Mouse (Mus musculus): ENCODE measurements at regions not wholly inside any gene's neighbourhood (a gene's known extent, or its start where the extent isn't known, plus 50 kb on each side); places are given as distances from the start of the nearest gene placed in this dataset.

GRCm38 (mm10) chr15:50360033-50360988 is 3524.4 kb upstream of the Gm7489 start:
- Histone ChIP-seq H3K4me1 (replicated peaks) (no peaks in the 10 kb centered on the region), H3K9ac (replicated peaks) (no peak overlapping the region), H3K4me3 (replicated peaks) (no peak overlapping the region), H3K36me3 (no peaks in the 10 kb centered on the region), H3K4me2 (replicated peaks) (no peak overlapping the region), H3K27me3 (no peaks in the 10 kb centered on the region), H3K27ac (no peak overlapping the region), H3K9me3 (no peaks in the 10 kb centered on the region)
- no peak for ATAC-seq
- WGBS, result 90% methylated on average over 5 of the region's 5 CpGs

DNA sequence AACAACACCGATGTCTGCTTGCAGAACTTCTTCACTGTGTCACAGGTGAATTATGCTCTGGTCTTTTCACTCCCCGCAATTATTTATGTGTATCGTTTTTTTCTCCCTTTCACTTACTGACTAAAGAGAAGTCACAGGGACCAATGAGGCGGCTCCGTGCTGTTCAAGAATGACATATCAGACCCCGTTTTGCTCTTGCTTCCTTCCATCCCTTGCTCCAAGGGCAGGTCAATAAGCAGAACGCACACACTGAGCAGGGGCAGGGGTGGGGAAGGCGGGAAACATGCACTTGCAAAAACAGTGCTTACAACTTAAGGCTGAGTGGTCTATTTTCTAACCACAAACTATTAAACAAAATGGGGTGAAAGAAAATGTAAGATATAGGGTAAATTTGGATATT is 3523.4 kb upstream of the Gm7489 start:
- no peak for ATAC-seq

DNA sequence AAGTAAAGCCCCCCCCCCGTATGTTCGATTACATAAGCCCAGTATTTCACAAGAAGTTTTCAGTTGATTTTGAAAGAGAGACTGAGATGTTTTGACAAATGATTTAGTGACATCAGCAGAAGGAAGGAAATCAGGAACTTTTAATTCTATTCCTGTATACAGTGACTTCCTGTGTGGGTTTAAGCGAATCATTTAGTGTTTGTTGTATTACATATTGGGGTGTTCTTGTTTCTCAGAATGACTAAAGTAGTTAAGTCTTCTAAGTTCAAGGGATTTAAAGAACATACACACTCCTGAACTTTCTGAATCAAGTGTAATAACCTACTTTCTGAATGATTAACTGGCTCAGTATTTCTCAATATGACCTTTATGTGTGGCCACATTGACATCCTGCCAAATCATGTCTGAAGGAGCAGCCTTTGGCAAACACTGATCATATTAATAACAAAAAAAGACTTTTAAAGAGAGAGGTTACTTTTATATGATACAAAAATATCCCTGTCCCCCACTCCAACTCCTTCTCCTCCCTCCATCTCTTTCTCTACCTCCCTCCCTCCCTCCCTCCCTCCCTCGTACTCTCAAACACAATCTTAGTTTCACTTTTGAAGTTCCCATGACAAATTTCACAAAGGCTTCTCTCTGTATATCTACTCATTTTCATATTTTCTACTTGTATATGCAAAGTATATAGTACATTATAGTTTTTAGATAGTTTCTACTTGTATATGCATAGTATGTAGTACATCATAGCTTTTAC is 3522.8 kb upstream of the Gm7489 start:
- H3K27ac ChIP-seq, result no peak overlapping the region
- WGBS, result 93% methylated on average over 4 of the region's 4 CpGs
- H3K4me3 ChIP-seq (replicated peaks), result no peak overlapping the region
- H3K4me2 ChIP-seq (replicated peaks), result no peak overlapping the region
- no peak for ATAC-seq
- no peaks in the 10 kb centered on the region for H3K36me3 ChIP-seq
- no peaks in the 10 kb centered on the region for H3K27me3 ChIP-seq
- no peak overlapping the region for H3K9ac ChIP-seq (replicated peaks)
- H3K9me3 ChIP-seq, result no peaks in the 10 kb centered on the region
- H3K4me1 ChIP-seq (replicated peaks), result no peaks in the 10 kb centered on the region

More for the DNA sequence above, 3523.4 kb upstream of the Gm7489 start:
- 89% methylated on average over 8 of the region's 8 CpGs for WGBS
- Histone ChIP-seq H3K36me3 (no peaks in the 10 kb centered on the region), H3K9ac (replicated peaks) (no peak overlapping the region), H3K4me3 (replicated peaks) (no peak overlapping the region), H3K27ac (no peak overlapping the region), H3K9me3 (no peaks in the 10 kb centered on the region), H3K27me3 (no peaks in the 10 kb centered on the region), H3K4me2 (replicated peaks) (no peak overlapping the region), H3K4me1 (replicated peaks) (no peaks in the 10 kb centered on the region)

GRCm38 (mm10) chr15:50400006-50400781 is 3484.5 kb upstream of the Gm7489 start:
- H3K4me2 ChIP-seq (replicated peaks), result no peak overlapping the region
- no peaks in the 10 kb centered on the region for H3K36me3 ChIP-seq
- H3K4me3 ChIP-seq (replicated peaks), result no peak overlapping the region
- H3K9me3 ChIP-seq, result no peaks in the 10 kb centered on the region
- WGBS, result 93% methylated on average over 7 of the region's 7 CpGs
- ATAC-seq, result no peak
- H3K4me1 ChIP-seq (replicated peaks), result no peaks in the 10 kb centered on the region
- no peaks in the 10 kb centered on the region for H3K27me3 ChIP-seq
- no peak overlapping the region for H3K9ac ChIP-seq (replicated peaks)
- no peak overlapping the region for H3K27ac ChIP-seq

DNA sequence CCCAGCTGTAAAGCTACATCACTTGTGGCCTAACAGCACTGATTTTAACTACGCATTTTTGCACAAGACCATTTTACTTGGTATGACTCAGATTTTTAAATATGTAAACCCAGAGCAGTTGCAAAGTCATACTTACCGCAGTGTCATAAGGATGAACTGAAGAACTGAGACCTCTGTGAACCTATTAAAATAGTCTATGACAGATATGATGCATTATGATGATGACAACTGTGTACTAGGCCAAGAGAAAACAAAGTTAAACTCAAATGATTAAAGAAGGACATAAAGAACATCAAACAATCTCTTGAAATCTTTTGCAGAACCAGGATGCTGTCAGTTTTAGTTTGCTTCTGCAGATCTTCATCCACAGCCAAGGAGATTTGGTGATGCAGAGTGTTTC is 3483.3 kb upstream of the Gm7489 start:
- no peak overlapping the region for H3K4me3 ChIP-seq (replicated peaks)
- H3K27me3 ChIP-seq, result no peaks in the 10 kb centered on the region
- no peaks in the 10 kb centered on the region for H3K9me3 ChIP-seq
- WGBS, result 90% methylated on average over 2 of the region's 2 CpGs
- H3K4me1 ChIP-seq (replicated peaks), result no peaks in the 10 kb centered on the region
- no peak overlapping the region for H3K9ac ChIP-seq (replicated peaks)
- no peaks in the 10 kb centered on the region for H3K36me3 ChIP-seq
- no peak overlapping the region for H3K27ac ChIP-seq
- H3K4me2 ChIP-seq (replicated peaks), result no peak overlapping the region
- ATAC-seq, result no peak

- H3K36me3 ChIP-seq, result no peaks in the 10 kb centered on the region
- H3K4me1 ChIP-seq (replicated peaks), result no peaks in the 10 kb centered on the region
- ATAC-seq, result no peak
- H3K4me3 ChIP-seq (replicated peaks), result no peak overlapping the region
- H3K9me3 ChIP-seq, result no peaks in the 10 kb centered on the region
- H3K9ac ChIP-seq (replicated peaks), result no peak overlapping the region
- H3K27me3 ChIP-seq, result no peaks in the 10 kb centered on the region
- 88% methylated on average over 1 of the region's 1 CpGs for WGBS
- H3K27ac ChIP-seq, result no peak overlapping the region
- no peak overlapping the region for H3K4me2 ChIP-seq (replicated peaks)
Observed at GRCm38 (mm10) chr15:50402551-50402950, 3482.2 kb upstream of the Gm7489 start.

DNA sequence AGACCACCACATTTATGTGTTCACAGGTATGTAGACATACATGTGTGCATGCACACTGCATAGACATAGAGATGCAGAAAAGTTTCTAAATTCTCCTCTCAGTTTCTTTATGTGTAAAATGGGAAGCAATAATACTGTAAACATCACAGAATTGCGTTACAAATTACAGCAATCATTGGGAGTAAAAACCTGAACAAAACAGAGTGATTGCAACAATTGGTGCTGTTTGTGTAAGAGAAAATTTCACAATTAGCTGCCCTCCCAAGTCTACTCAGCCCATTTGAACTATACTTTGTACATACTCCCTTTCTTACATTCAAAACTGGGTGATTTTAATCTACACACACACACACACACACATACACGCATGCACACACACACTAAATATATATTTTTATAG is 3480.8 kb upstream of the Gm7489 start:
- Histone ChIP-seq H3K4me1 (replicated peaks) (no peaks in the 10 kb centered on the region), H3K9me3 (no peaks in the 10 kb centered on the region), H3K27me3 (no peaks in the 10 kb centered on the region), H3K9ac (replicated peaks) (no peak overlapping the region), H3K36me3 (no peaks in the 10 kb centered on the region), H3K4me2 (replicated peaks) (no peak overlapping the region), H3K27ac (no peak overlapping the region), H3K4me3 (replicated peaks) (no peak overlapping the region)
- no peak for ATAC-seq
- 90% methylated on average over 2 of the region's 2 CpGs for WGBS

- 69% methylated on average over 2 of the region's 2 CpGs for WGBS
Observed at GRCm38 (mm10) chr15:50408985-50409384, 3475.7 kb upstream of the Gm7489 start.

GRCm38 (mm10) chr15:50417641-50418040 is 3467.1 kb upstream of the Gm7489 start:
- Histone ChIP-seq H3K4me1 (replicated peaks) (no peaks in the 10 kb centered on the region), H3K36me3 (no peaks in the 10 kb centered on the region), H3K27ac (no peak overlapping the region), H3K9me3 (no peaks in the 10 kb centered on the region), H3K9ac (replicated peaks) (no peak overlapping the region), H3K4me2 (replicated peaks) (no peak overlapping the region), H3K27me3 (no peaks in the 10 kb centered on the region), H3K4me3 (replicated peaks) (no peak overlapping the region)
- ATAC-seq, result no peak
- 85% methylated on average over 1 of the region's 1 CpGs for WGBS

More at GRCm38 (mm10) chr15:50408985-50409384, 3475.7 kb upstream of the Gm7489 start:
- H3K4me1 ChIP-seq (replicated peaks), result no peaks in the 10 kb centered on the region
- H3K4me3 ChIP-seq (replicated peaks), result no peak overlapping the region
- no peak overlapping the region for H3K9ac ChIP-seq (replicated peaks)
- H3K9me3 ChIP-seq, result peaks cover 9% of the 10 kb centered on the region; the same call in 1 of the 2 replicates
- no peaks in the 10 kb centered on the region for H3K36me3 ChIP-seq
- H3K27me3 ChIP-seq, result no peaks in the 10 kb centered on the region
- H3K4me2 ChIP-seq (replicated peaks), result no peak overlapping the region
- no peak for ATAC-seq
- H3K27ac ChIP-seq, result no peak overlapping the region

DNA sequence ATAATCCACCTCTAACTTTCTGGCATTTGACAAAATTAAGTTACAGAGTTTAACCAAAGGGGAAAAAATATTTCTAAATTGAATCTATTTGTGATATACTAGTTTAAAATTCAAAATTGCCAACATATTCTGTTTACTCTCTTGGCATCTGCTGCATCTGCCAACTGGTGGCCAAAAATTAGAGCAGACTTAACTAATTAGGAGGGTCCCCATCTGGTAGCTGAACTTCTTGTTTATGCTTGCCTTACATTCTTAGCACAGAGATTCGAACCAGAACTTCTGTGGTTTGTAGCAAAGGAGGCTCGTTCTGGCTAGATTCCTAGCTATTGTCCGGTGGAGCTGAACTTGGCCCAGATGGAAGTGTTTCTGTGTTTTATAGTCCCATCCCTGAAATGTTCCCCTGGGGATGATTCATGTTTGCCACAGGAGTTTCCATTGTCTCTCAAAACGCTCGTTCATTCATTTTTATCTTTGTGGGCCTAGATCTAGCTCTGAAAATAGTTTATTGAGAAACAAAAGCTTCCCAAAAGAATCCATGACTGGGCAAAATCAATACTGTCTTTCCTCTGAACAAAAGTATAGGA is 3461.5 kb upstream of the Gm7489 start:
- H3K27ac ChIP-seq, result no peak overlapping the region
- no peak overlapping the region for H3K4me3 ChIP-seq (replicated peaks)
- no peak for ATAC-seq
- no peak overlapping the region for H3K4me2 ChIP-seq (replicated peaks)
- no peak overlapping the region for H3K9ac ChIP-seq (replicated peaks)
- H3K4me1 ChIP-seq (replicated peaks), result no peaks in the 10 kb centered on the region
- H3K27me3 ChIP-seq, result no peaks in the 10 kb centered on the region
- no peaks in the 10 kb centered on the region for H3K9me3 ChIP-seq
- no peaks in the 10 kb centered on the region for H3K36me3 ChIP-seq
- 74% methylated on average over 5 of the region's 5 CpGs for WGBS

DNA sequence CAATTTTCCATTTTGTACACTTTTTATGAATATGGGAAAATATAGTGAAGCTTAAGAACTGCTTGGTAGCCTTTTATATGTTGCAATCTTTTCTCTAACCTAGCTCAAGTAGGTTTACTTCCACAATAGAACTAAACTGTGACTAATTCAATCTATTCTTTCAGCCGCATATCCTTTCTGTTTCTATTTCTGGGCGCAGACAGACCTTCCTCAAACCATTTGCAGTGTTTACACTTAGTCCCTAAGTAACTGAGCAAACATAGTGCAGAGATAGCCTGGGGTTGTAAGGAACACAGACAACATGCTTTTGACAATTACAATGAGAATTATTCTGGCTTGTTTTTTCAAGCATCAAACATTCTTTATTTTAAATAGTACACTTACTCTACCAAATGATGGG is 3435.1 kb upstream of the Gm7489 start:
- no peak for ATAC-seq
- no peak overlapping the region for H3K4me2 ChIP-seq (replicated peaks)
- WGBS, result 53% methylated on average over 2 of the region's 2 CpGs

More for the DNA sequence above, 3435.1 kb upstream of the Gm7489 start:
- Histone ChIP-seq H3K27ac (no peak overlapping the region), H3K36me3 (no peaks in the 10 kb centered on the region), H3K27me3 (no peaks in the 10 kb centered on the region), H3K4me3 (replicated peaks) (no peak overlapping the region), H3K9ac (replicated peaks) (no peak overlapping the region), H3K9me3 (0 out of 2 replicates have a peak, but pooled peaks cover 2% of the 10 kb centered on the region), H3K4me1 (replicated peaks) (no peaks in the 10 kb centered on the region)
